Mouse (Mus musculus) forelimb bud, embryonic 11.5 days (tissue): ENCODE measurements around the gene Vmn2r53.
"Not testable (repeated sequence)": the region's sequence is repeated elsewhere in the genome, so short reads cannot be mapped to it uniquely, and the experiment has no call there.

Experiments used
- DNase-seq: peaks from one replicate; pipeline ENCODE4 v3.0.0-alpha.2; 2012; ENCODE audit warnings: low read depth, low spot score

Gene Vmn2r53

DNA sequence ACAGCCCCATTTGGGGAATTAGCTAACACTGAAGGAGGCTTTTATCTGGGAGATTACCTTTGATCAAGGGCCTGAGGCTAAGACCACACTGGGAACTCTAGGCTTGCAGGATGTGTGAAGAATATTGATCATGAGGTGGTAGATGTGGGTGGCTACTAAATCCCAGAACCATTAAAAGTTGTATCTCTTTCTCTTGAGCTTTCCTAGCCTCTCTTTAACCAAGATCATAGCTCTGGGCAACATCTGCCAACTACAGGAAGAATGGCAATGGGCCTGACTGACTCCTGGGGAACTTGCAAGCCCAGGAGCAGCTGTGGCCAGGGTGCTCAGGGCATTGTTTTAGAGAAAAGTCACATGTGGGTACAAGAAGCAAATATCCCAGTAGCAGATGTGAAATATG, at the start of gene Vmn2r53:
Gene Vmn2r53 (minus strand): TSS at position 101 of the 400 bp plus-strand sequence.
- DNase-seq = no peak

DNA sequence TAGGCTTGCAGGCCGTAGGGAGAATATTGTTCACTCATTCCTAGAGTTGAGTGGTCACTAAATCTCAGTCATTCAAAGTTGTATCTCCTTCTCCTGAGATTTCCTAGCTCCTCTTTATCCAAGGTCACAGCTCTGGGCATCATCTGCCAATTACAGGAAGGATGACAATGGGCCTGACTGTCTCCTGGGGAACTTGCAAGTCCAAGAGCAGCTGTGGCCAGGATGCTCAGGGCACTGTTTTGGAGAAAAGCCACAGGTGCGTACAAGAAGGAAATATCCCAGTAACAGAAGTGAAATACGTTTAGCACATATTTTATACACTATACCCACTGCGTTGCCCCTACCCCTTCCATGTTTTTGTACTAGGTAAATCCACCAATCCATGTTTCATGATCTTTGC, 31.6 kb upstream of the Vmn2r53 start, which contains the start of gene Vmn2r54:
Gene Vmn2r54 (minus strand): TSS at position 101 of the 400 bp plus-strand sequence.
- not testable (repeated sequence) for DNase-seq
